21 mouse cellular contexts compared by ENCODE assay signal in genomic region chr2:93671573-93672184, GRCm38 (mm10). TPM values are rescaled to one million over a fixed set of nuclear protein-coding genes. Genes with fewer than 3 reads are reported as not detected.
DNase-seq lines count a peak whose midpoint lies in the region; ATAC-seq and TF ChIP-seq lines count a peak whose summit lies in the region.
"Had no signal": no experiment of that assay in that cellular context is flagged by ENCODE, and none has a peak within 500 bp of the region (broad histone marks: within the 10 kb centered on the region; RNA-seq: fewer than 3 reads in every experiment).

No protein-coding gene starts in this region.

- no peaks in the 10 kb centered on the region for H3K9me3 ChIP-seq in forebrain, embryonic 11.5 days (ENCODE audit: control insufficient read depth, low read length)
- no peaks in the 10 kb centered on the region for H3K9me3 ChIP-seq in forebrain, embryonic 16.5 days (ENCODE audit: control insufficient read depth, low read length)
- H3K9me3 ChIP-seq in midbrain, embryonic 10.5 days (replicated peaks) = no peaks in the 10 kb centered on the region
- H3K9me3 ChIP-seq in midbrain, embryonic 15.5 days = no peaks in the 10 kb centered on the region
- no peaks in the 10 kb centered on the region for H3K9me3 ChIP-seq in embryonic facial prominence, embryonic 13.5 days
- H3K9me3 ChIP-seq in limb, embryonic 13.5 days = no peaks in the 10 kb centered on the region
- no peaks in the 10 kb centered on the region for H3K9me3 ChIP-seq in liver, postnatal 0 days (ENCODE audit: low read length)
- H3K9me3 ChIP-seq: midbrain, embryonic 13.5 days; stomach, embryonic 15.5 days had no signal

- no peaks in the 10 kb centered on the region for H3K36me3 ChIP-seq in forebrain, embryonic 11.5 days (ENCODE audit: control insufficient read depth, insufficient read depth, low read length)
- H3K36me3 ChIP-seq in forebrain, embryonic 16.5 days (ENCODE audit: control insufficient read depth, insufficient read depth) = no peaks in the 10 kb centered on the region
- no peaks in the 10 kb centered on the region for H3K36me3 ChIP-seq in midbrain, embryonic 10.5 days
- H3K36me3 ChIP-seq in midbrain, embryonic 15.5 days (replicated peaks) = no peaks in the 10 kb centered on the region
- H3K36me3 ChIP-seq in embryonic facial prominence, embryonic 13.5 days = peaks cover 75% of the 10 kb centered on the region
- peaks cover 5% of the 10 kb centered on the region for H3K36me3 ChIP-seq in limb, embryonic 13.5 days
- H3K36me3 ChIP-seq in liver, postnatal 0 days (replicated peaks; ENCODE audit: insufficient read depth, low read length) = no peaks in the 10 kb centered on the region
- H3K36me3 ChIP-seq: midbrain, embryonic 13.5 days; stomach, embryonic 15.5 days had no signal

- H3K27me3 ChIP-seq in forebrain, embryonic 11.5 days (ENCODE audit: control insufficient read depth, insufficient read depth, low read length) = no peaks in the 10 kb centered on the region
- no peaks in the 10 kb centered on the region for H3K27me3 ChIP-seq in forebrain, embryonic 16.5 days (replicated peaks; ENCODE audit: control insufficient read depth, insufficient read depth, low read length)
- peaks cover 34% of the 10 kb centered on the region for H3K27me3 ChIP-seq in midbrain, embryonic 10.5 days (ENCODE audit: low read depth, poor library complexity, severe bottlenecking)
- no peaks in the 10 kb centered on the region for H3K27me3 ChIP-seq in midbrain, embryonic 15.5 days (replicated peaks)
- H3K27me3 ChIP-seq in embryonic facial prominence, embryonic 13.5 days = no peaks in the 10 kb centered on the region
- H3K27me3 ChIP-seq in limb, embryonic 13.5 days = no peaks in the 10 kb centered on the region; the same call in 1 of the 2 replicates
- H3K27me3 ChIP-seq in liver, postnatal 0 days (ENCODE audit: insufficient read depth, low read length) = no peaks in the 10 kb centered on the region

- DNase-seq in forebrain, embryonic 11.5 days (ENCODE audit: low spot score) = no peak
- no peak for DNase-seq in midbrain, embryonic 10.5 days (ENCODE audit: low spot score)
- DNase-seq in embryo, embryonic 11 days = no peak
- DNase-seq in liver, postnatal 0 days = no peak
- DNase-seq: adrenal gland, adult 8-10 months; cerebellum, postnatal 25 days; gastrocnemius, postnatal 36 days; heart, postnatal 14 days; kidney, postnatal 14 days; lung, adult 2 months; thymus, postnatal 36 days had no signal

- no peak for TF ChIP-seq EP300 in liver, postnatal 0 days (IDR thresholded peaks at IDR 0.05; ENCODE audit: low read depth)

- 60% methylated on average over 15 of the region's 15 CpGs for WGBS in forebrain, embryonic 11.5 days
- 48% methylated on average over 15 of the region's 15 CpGs for WGBS in forebrain, embryonic 16.5 days
- WGBS in midbrain, embryonic 10.5 days = 69% methylated on average over 15 of the region's 15 CpGs
- WGBS in midbrain, embryonic 15.5 days = 49% methylated on average over 15 of the region's 15 CpGs
- WGBS in embryonic facial prominence, embryonic 13.5 days = 32% methylated on average over 15 of the region's 15 CpGs
- WGBS in limb, embryonic 13.5 days = 71% methylated on average over 15 of the region's 15 CpGs
- 81% methylated on average over 15 of the region's 15 CpGs for WGBS in liver, postnatal 0 days (ENCODE audit: insufficient replicate concordance)

- 0 out of 2 replicates have a peak overlapping the region, but pooled peaks have one; percentile 3 for H3K9ac ChIP-seq in forebrain, embryonic 11.5 days (ENCODE audit: low read length)
- no peak overlapping the region for H3K9ac ChIP-seq in forebrain, embryonic 16.5 days (replicated peaks; ENCODE audit: low read depth, low read length)
- H3K9ac ChIP-seq in midbrain, embryonic 15.5 days = no peak overlapping the region
- 0 out of 2 replicates have a peak overlapping the region, but pooled peaks have one; percentile 37 for H3K9ac ChIP-seq in embryonic facial prominence, embryonic 13.5 days
- no peak overlapping the region for H3K9ac ChIP-seq in limb, embryonic 13.5 days
- H3K9ac ChIP-seq in liver, postnatal 0 days (replicated peaks) = no peak overlapping the region
- H3K9ac ChIP-seq: midbrain, embryonic 13.5 days; stomach, embryonic 15.5 days had no signal

- TF ChIP-seq CTCF in liver, postnatal 0 days (IDR thresholded peaks at IDR 0.05; ENCODE audit: low read depth) = no peak

- H3K4me2 ChIP-seq in forebrain, embryonic 11.5 days (ENCODE audit: low read depth, low read length, severe bottlenecking) = no peak overlapping the region
- H3K4me2 ChIP-seq in forebrain, embryonic 16.5 days (ENCODE audit: low read length) = no peak overlapping the region
- H3K4me2 ChIP-seq in midbrain, embryonic 15.5 days = no peak overlapping the region
- peak overlapping the region; percentile 5; the same call in 1 of the 2 replicates for H3K4me2 ChIP-seq in embryonic facial prominence, embryonic 13.5 days
- H3K4me2 ChIP-seq in limb, embryonic 13.5 days (replicated peaks) = no peak overlapping the region
- H3K4me2 ChIP-seq in liver, postnatal 0 days (ENCODE audit: low read depth, low read length) = no peak overlapping the region
- H3K4me2 ChIP-seq: heart, embryonic 11.5 days; midbrain, embryonic 13.5 days; stomach, embryonic 15.5 days had no signal

- H3K4me1 ChIP-seq in forebrain, embryonic 11.5 days (replicated peaks; ENCODE audit: control insufficient read depth, insufficient read depth, low read length) = no peaks in the 10 kb centered on the region
- H3K4me1 ChIP-seq in forebrain, embryonic 16.5 days (replicated peaks; ENCODE audit: control insufficient read depth, insufficient read depth, low read length) = peaks cover 3% of the 10 kb centered on the region
- H3K4me1 ChIP-seq in midbrain, embryonic 10.5 days = peaks cover 21% of the 10 kb centered on the region
- H3K4me1 ChIP-seq in midbrain, embryonic 15.5 days = no peaks in the 10 kb centered on the region
- H3K4me1 ChIP-seq in embryonic facial prominence, embryonic 13.5 days = peaks cover 59% of the 10 kb centered on the region
- H3K4me1 ChIP-seq in limb, embryonic 13.5 days = peaks cover 15% of the 10 kb centered on the region
- 0 out of 2 replicates have a peak, but pooled peaks cover 5% of the 10 kb centered on the region for H3K4me1 ChIP-seq in liver, postnatal 0 days (ENCODE audit: insufficient read depth)

- ATAC-seq in forebrain, embryonic 11.5 days (replicated peaks; ENCODE audit: low FRiP score) = no peak
- no peak for ATAC-seq in forebrain, embryonic 16.5 days
- no peak for ATAC-seq in midbrain, embryonic 15.5 days (replicated peaks)
- peak; percentile 68 for ATAC-seq in embryonic facial prominence, embryonic 13.5 days (ENCODE audit: insufficient number of reproducible peaks, insufficient read depth, low FRiP score, low TSS enrichment, low read depth)
- ATAC-seq in limb, embryonic 13.5 days (ENCODE audit: low FRiP score, low read depth) = 0 out of 2 replicates have a peak, but pooled peaks have one; percentile 35
- ATAC-seq in liver, postnatal 0 days = no peak
- ATAC-seq: intestine, postnatal 0 days; midbrain, embryonic 13.5 days had no signal

- no peak overlapping the region for H3K4me3 ChIP-seq in forebrain, embryonic 11.5 days (ENCODE audit: low read depth, low read length)
- H3K4me3 ChIP-seq in forebrain, embryonic 16.5 days (replicated peaks; ENCODE audit: low read length) = no peak overlapping the region
- H3K4me3 ChIP-seq in midbrain, embryonic 10.5 days = no peak overlapping the region
- no peak overlapping the region for H3K4me3 ChIP-seq in midbrain, embryonic 15.5 days
- no peak overlapping the region for H3K4me3 ChIP-seq in embryonic facial prominence, embryonic 13.5 days
- H3K4me3 ChIP-seq in limb, embryonic 13.5 days = no peak overlapping the region
- no peak overlapping the region for H3K4me3 ChIP-seq in liver, postnatal 0 days (ENCODE audit: low read depth, low read length)
- H3K4me3 ChIP-seq: midbrain, embryonic 13.5 days; stomach, embryonic 15.5 days had no signal

- H3K27ac ChIP-seq in forebrain, embryonic 11.5 days (ENCODE audit: low read depth, low read length) = no peak overlapping the region
- no peak overlapping the region for H3K27ac ChIP-seq in forebrain, embryonic 16.5 days (ENCODE audit: low read length)
- H3K27ac ChIP-seq in midbrain, embryonic 10.5 days (replicated peaks) = peak overlapping the region; percentile 24
- no peak overlapping the region for H3K27ac ChIP-seq in midbrain, embryonic 15.5 days
- peak overlapping the region; percentile 78 for H3K27ac ChIP-seq in embryonic facial prominence, embryonic 13.5 days
- no peak overlapping the region for H3K27ac ChIP-seq in limb, embryonic 13.5 days
- H3K27ac ChIP-seq in liver, postnatal 0 days (ENCODE audit: low read depth) = no peak overlapping the region
- H3K27ac ChIP-seq: macrophage; midbrain, embryonic 13.5 days; stomach, embryonic 15.5 days had no signal

RNA-seq across cellular contexts. Expression of gene Alx4, which starts 29.5 kb away (rescaled TPM):
- 10.0 and 11.2 TPM in 2 replicates for polyA plus RNA-seq in forebrain, embryonic 11.5 days (2014; fragmentation: Nextera tagmentation; extraction: Ambion mirVana)
- polyA plus RNA-seq in forebrain, embryonic 16.5 days (2015; fragmentation: Nextera tagmentation; extraction: Ambion mirVana) = 0.61 and 1.0 TPM in 2 replicates
- 6.5 and 6.7 TPM in 2 replicates for polyA plus RNA-seq in midbrain, embryonic 10.5 days (2016; fragmentation: Nextera tagmentation; extraction: Ambion mirVana)
- polyA plus RNA-seq in midbrain, embryonic 15.5 days (2015; fragmentation: Nextera tagmentation; extraction: Ambion mirVana) = 0.84 and 1.0 TPM in 2 replicates
- 29.3 and 34.1 TPM in 2 replicates for polyA plus RNA-seq in embryonic facial prominence, embryonic 13.5 days (2015; fragmentation: Nextera tagmentation; extraction: Ambion mirVana)
- 2.5 and 2.6 TPM in 2 replicates for polyA plus RNA-seq in limb, embryonic 13.5 days (2015; fragmentation: Nextera tagmentation; extraction: Ambion mirVana)
- 0.04 TPM in 1 of 2 replicates, not detected in the other for polyA plus RNA-seq in liver, postnatal 0 days (2015; fragmentation: Nextera tagmentation; extraction: Ambion mirVana)
- polyA plus RNA-seq: intestine, postnatal 0 days; liver, adult 2 months; macrophage had no signal

Comparison
In these comparisons a context has a peak if more than half of its experiments do, and no peak if none do; other contexts are left out.
1. H3K27ac ChIP-seq: peak in midbrain, embryonic 10.5 days (single experiment) and embryonic facial prominence, embryonic 13.5 days (single experiment); none in forebrain, embryonic 11.5 days (single experiment), forebrain, embryonic 16.5 days (single experiment), midbrain, embryonic 15.5 days (single experiment), limb, embryonic 13.5 days (single experiment) and liver, postnatal 0 days (single experiment).
2. H3K9ac ChIP-seq: peak in forebrain, embryonic 11.5 days (single experiment) and embryonic facial prominence, embryonic 13.5 days (single experiment); none in forebrain, embryonic 16.5 days (single experiment), midbrain, embryonic 15.5 days (single experiment), limb, embryonic 13.5 days (single experiment) and liver, postnatal 0 days (single experiment).
3. ATAC-seq: peak in embryonic facial prominence, embryonic 13.5 days (single experiment) and limb, embryonic 13.5 days (single experiment); none in forebrain, embryonic 11.5 days (single experiment), forebrain, embryonic 16.5 days (single experiment), midbrain, embryonic 15.5 days (single experiment) and liver, postnatal 0 days (single experiment).